8 mouse cellular contexts compared by ENCODE assay signal in the genomic region with DNA sequence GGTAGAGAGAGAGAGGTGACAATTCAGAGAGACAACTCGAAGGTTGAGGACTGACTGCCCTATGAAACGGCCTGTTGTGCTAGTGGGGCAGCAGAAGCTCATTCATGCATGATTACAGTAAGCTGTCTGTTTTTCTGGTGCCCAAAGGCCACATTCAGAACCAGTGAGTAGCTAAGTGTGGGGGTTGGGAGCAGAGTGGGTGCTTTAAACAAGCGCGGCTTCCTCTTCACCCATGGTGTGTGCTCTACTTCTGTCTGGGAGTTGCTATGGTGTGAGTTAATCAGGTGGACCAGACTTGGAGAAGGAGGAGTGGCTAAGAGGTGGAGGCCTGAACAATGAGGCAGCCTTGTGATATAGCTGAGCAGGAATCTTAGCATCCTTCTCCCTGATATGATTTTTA. TPM values are rescaled to one million over a fixed set of nuclear protein-coding genes. Genes with fewer than 3 reads are reported as not detected.
DNase-seq lines count a peak whose midpoint lies in the region; ATAC-seq and TF ChIP-seq lines count a peak whose summit lies in the region.

No protein-coding gene starts in this region.

- H3K9ac ChIP-seq in intestine, embryonic 14.5 days (ENCODE audit: low read length), result no peak overlapping the region

- ATAC-seq in intestine, embryonic 14.5 days (replicated peaks; ENCODE audit: low FRiP score, low TSS enrichment, low read depth), result no peak

- 22% methylated on average over 4 of the region's 4 CpGs for WGBS in embryonic facial prominence, embryonic 10.5 days
- 55% methylated on average over 4 of the region's 4 CpGs for WGBS in intestine, embryonic 14.5 days

- no peaks in the 10 kb centered on the region for H3K36me3 ChIP-seq in embryonic facial prominence, embryonic 10.5 days (replicated peaks)
- H3K36me3 ChIP-seq in intestine, embryonic 14.5 days (ENCODE audit: control insufficient read depth, insufficient read depth, low read length), result no peaks in the 10 kb centered on the region

- DNase-seq in layer of hippocampus, adult 2 months (ENCODE audit: low spot score in 2 of 2), result peak; percentile 37 to 42
- DNase-seq in layer of hippocampus, adult 9-10 months (ENCODE audit: low spot score), result no peak
- peak; percentile 10 for DNase-seq in embryonic facial prominence, embryonic 10.5 days (ENCODE audit: low spot score)
- no peak for DNase-seq in intestine, embryonic 14.5 days (ENCODE audit: low spot score)
- peak; percentile 8 for DNase-seq in lung, postnatal 10 days
- DNase-seq in right cerebral cortex, postnatal 25 days, result peak; percentile 37
- no peak for DNase-seq in yolk sac, embryonic 10.5 days (ENCODE audit: low spot score)
- no peak for DNase-seq in urinary bladder, postnatal 4 days (ENCODE audit: low spot score in 2 of 2)

- H3K4me3 ChIP-seq in layer of hippocampus, adult 2 months, result peak overlapping the region; percentile 98
- H3K4me3 ChIP-seq in embryonic facial prominence, embryonic 10.5 days, result peak overlapping the region; percentile 72
- H3K4me3 ChIP-seq in intestine, embryonic 14.5 days (ENCODE audit: low read depth, low read length), result peak overlapping the region; percentile 83; the same call in 1 of the 2 replicates

- H3K4me1 ChIP-seq in embryonic facial prominence, embryonic 10.5 days, result peaks cover 58% of the 10 kb centered on the region
- H3K4me1 ChIP-seq in intestine, embryonic 14.5 days (replicated peaks; ENCODE audit: control insufficient read depth, insufficient read depth, low read length), result peaks cover 2% of the 10 kb centered on the region; the same call in 1 of the 2 replicates

- no peak; the same call in 1 of the 2 replicates for TF ChIP-seq CTCF in layer of hippocampus, adult 2 months (conservative IDR thresholded peaks at IDR 0.05)

- H3K4me2 ChIP-seq in intestine, embryonic 14.5 days (ENCODE audit: low read length), result peak overlapping the region; percentile 96

- H3K27ac ChIP-seq in layer of hippocampus, adult 2 months, result peak overlapping the region; percentile 96
- peak overlapping the region; percentile 63 for H3K27ac ChIP-seq in embryonic facial prominence, embryonic 10.5 days (replicated peaks)
- no peak overlapping the region for H3K27ac ChIP-seq in intestine, embryonic 14.5 days (ENCODE audit: low read depth)

- peaks cover 45% of the 10 kb centered on the region for H3K27me3 ChIP-seq in embryonic facial prominence, embryonic 10.5 days (replicated peaks; ENCODE audit: low read depth, poor library complexity, severe bottlenecking)
- 0 out of 2 replicates have a peak, but pooled peaks cover 2% of the 10 kb centered on the region for H3K27me3 ChIP-seq in intestine, embryonic 14.5 days (replicated peaks; ENCODE audit: control insufficient read depth, insufficient read depth, low read length)

- H3K9me3 ChIP-seq in embryonic facial prominence, embryonic 10.5 days, result no peaks in the 10 kb centered on the region
- H3K9me3 ChIP-seq in intestine, embryonic 14.5 days (ENCODE audit: control insufficient read depth, low read length), result no peaks in the 10 kb centered on the region

RNA-seq across cellular contexts. Expression of gene Tnik, which starts 2.2 kb away (rescaled TPM):
- 100 to 1,000 TPM; 220 to 223 TPM for total RNA-seq in layer of hippocampus, adult 2 months (2021)
- 12.8 and 13.0 TPM in 2 replicates for polyA plus RNA-seq in embryonic facial prominence, embryonic 10.5 days (2016; fragmentation: Nextera tagmentation; extraction: Ambion mirVana)
- polyA plus RNA-seq in intestine, embryonic 14.5 days (2014; fragmentation: Nextera tagmentation; extraction: Ambion mirVana), result 16.1 TPM in 2 replicates

Comparison
In these comparisons a context has a peak if more than half of its experiments do, and no peak if none do; other contexts are left out.
1. DNase-seq: peak in layer of hippocampus, adult 2 months (2 of 2), embryonic facial prominence, embryonic 10.5 days (single experiment), lung, postnatal 10 days (single experiment) and right cerebral cortex, postnatal 25 days (single experiment); none in layer of hippocampus, adult 9-10 months (single experiment), intestine, embryonic 14.5 days (single experiment), yolk sac, embryonic 10.5 days (single experiment) and urinary bladder, postnatal 4 days (0 of 2).
2. Peak in every context shown above with its lines, with median percentiles within 50 percentile points of each other: H3K4me3 ChIP-seq.